Mouse (Mus musculus) adrenal gland, adult 2 months (tissue): ENCODE measurements around the gene Tbrg4. TPM values are rescaled to one million over a fixed set of nuclear protein-coding genes. Genes with fewer than 3 reads are reported as not detected.

ENCODE experiments used
- DNase-seq: peaks from one replicate; pipeline ENCODE4 v3.0.0; 2021
- polyA plus RNA-seq: library from polyadenylated mRNA; depleted of rRNA; stranded (reverse); fragments of >200 nt; gene quantifications from 2 replicates; pipeline ENCODE4 v1.2.3, GENCODE M21; 2012
- total RNA-seq, 2 experiments: library from RNA; stranded (reverse); gene quantifications; 2 replicates each; pipeline ENCODE4 v1.2.3; 2021

Gene Tbrg4
- total and polyA plus RNA-seq, 3 experiments, result 68.2 to 91.3 (median 82.2) TPM

DNA sequence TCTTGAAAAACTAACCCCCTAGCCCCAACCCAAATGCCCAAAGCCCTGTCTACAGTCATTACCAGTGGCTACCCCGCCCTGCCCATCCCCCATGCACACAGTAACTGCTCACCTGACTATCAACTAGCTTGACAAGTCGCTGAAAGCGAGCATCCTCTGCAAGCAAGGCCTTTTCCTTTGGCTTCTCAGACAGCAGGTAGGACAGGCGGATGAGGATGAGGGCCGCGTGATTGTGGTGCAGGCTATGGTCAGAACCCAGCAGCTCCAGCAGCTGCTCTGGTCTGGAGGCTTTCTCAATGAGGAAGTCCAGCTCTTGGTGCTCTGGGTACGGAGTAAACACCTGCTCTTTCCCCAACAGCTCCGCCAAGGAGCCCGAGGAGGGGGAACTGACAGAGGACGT is 2.2 kb downstream of the Tbrg4 start:
- no peak for DNase-seq

DNA sequence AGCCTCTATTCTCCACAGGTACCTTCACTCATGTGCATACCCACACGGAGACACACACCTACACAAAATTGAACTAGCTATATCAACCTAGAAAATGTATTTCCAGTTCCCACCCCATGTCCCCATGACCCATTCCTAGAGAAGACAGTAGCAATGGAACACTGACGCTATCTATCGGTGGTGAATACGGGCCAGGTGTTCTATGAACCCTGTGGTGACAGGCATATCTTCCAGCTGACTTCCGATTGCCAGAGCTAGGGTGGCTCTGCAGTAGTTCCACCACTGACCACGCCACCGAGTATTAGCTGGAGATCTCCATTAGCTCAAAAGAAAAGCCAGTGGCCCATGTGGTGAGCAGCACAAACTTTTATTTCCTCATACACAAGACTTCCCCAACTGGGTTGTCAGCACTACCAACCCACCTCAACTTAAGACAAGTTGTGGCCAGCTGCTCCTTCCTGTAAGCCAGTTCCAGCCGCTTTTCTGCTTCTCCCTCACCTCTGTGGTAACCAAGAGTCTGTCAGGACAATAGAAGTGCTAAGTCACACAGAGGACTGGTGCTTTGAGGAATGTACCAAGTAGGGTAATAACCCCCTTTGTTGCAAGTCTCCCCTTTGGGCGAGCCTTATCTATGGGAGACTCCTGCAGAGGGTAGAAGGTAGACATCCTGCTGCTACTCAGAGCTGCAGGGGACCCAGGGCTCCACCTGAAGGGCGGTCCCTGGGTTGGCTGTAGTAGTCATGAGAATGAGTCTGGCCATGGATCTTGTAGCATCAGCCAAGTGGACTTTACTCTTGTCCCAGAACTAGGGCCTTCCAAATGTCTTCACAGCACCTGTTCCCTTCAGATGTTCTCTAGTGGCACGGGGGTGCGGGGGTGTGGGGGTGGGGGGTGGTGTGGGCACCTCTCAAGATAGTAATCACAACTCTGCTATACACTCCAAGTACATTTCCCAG is 10.3 kb downstream of the Tbrg4 start:
- no peak for DNase-seq

DNA sequence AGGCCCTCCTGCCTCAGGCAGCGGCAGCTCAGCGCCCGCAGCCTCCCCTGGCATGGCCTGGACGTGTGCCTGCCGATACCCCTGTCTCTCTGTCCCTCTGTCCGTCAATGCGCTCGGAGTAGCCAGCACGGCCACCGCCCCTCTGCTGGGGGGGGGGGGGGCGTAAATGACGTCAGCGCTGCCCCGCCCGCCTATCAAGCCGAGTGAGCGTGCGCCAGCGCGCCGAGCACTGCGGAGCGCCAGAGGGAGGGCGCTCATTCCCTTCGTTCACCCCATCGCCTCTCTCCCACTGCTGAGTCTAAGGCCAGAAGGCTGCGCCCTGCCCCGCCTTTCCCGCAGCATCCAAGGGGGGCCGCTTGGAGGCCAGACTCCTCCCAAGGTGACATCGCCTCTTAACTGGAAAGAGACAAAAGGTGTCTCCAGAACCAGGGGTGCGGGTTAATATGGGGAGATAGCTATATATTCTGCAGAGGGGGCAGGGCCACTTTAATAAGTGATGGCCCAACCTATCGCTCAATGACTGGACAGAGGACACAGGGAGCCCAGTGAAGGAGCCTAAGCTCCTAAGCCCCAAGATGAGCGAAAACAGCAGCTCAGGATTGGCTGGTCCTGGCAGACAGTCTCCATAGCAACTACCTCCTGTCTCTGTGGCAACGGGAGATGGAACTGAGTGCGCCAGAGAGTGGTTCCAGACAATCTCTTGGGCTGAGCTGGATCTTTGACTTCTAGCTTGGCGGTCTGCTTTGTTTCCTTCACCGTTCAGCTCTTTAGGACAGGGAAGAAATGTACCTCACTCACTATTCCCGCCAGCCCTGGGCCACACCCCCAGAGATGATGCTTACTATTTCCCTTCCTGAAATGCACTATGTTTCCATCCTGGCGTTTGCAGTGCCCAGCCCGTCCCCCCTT is 20.1 kb downstream of the Tbrg4 start, which contains the start of gene Nacad:
TSS of gene Nacad (minus strand) at position 563 of the 909 bp plus-strand sequence.
- DNase-seq, result no peak

- DNase-seq, result no peak
Observed at GRCm38 (mm10) chr11:6605021-6605481, 20.8 kb downstream of the Tbrg4 start.

DNA sequence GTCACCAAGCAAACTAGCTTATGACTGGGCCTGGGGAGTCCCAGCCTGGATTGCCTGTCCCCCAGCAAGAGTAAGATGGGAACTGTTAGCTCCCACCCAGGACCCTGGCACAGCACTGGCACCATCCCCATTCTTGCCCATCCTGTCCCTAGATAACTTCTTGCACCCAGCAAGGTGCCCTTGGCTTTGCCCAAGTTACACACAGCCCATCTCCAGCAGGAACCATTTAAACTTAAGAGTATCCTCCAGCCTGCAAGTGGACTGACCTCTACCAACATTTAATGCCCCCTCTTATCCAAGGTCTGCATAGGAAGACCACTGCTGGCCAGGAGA is 21.3 kb downstream of the Tbrg4 start:
- DNase-seq, result no peak

GRCm38 (mm10) chr11:6603887-6604603 is 21.8 kb downstream of the Tbrg4 start:
- peak; percentile 47 for DNase-seq

- no peak for DNase-seq
Observed at GRCm38 (mm10) chr11:6603224-6603623, 22.6 kb downstream of the Tbrg4 start.

DNA sequence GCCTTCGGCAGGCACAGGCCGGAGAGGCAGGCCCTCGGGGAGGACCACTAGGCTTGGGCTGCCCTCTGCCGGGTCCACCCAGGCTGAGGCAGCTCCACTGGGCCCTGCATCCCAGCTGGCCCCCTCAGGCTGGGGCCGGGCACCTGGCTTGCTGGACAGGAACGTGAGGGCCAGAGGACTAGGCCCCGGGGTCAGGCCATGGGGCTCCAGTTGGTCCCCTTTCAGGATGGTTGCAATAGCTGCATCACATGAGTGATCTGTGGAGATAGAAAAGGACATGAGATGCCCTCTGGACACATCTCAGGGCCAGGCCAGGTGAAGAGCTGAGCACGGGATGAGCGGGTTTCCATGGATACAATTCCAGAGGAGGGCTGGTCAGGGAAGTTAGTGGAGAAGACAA is 23.2 kb downstream of the Tbrg4 start:
- DNase-seq, result no peak

DNA sequence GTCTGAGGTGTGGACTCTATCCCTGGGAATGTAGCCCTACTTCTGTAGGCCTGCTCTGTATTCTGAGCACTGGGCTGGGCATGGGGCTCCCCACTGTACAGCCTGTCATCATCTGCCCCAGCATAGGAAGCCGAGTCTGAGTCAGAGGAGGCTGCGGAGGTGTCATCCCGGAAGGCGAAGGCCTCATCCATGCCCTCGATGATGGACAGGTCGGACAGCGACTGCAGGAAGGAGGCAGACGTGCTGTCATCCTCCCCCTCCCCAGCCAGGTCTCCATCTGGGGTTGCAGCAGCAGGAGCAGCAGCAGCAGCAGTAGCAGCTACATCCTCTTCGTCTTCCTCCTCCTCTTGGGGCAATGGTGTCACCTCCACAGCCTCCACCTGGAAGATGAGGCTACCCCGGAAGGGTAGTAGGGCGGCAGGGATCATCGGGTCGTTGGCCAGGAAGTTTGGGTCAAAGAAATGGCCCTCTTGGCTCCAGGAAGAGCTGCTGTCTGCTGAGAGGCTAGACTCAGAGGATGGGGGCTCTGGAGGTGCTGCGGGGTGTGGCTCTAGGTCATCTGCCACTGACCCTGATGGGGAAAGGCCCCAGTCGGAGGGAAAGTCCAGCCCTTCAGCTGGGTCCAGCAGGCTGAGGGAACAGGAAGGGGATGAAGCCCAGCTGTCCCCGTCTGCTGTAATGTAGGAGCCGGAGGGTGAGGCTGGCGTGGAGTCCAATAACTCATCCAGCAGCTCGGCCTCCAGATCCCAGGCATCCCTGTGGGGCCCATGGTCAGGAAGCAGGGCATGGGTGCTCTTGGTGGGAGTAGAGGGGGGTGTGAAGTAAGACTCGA is 24.0 kb downstream of the Tbrg4 start:
- DNase-seq, result no peak

GRCm38 (mm10) chr11:6600284-6600944 is 25.5 kb downstream of the Tbrg4 start:
- DNase-seq, result no peak

DNA sequence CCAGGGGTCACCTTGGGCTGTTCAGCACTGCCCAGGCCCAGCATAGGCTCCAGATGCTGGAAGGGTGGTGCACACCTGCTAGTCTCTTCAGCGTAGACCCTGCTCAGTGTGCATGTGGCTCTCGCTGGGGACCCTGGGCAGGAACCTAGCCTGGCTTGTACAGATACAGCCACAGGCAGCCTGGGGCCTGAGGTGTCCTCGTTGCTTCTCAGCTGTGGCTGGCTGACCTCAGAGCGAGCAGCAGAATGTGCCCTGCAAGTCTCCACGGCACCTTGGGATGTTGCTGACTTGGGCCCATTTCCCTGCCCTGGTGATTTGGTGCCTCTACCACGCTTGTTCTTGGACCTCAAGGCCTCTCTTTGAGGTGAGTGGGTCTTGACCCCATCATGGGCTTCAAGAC is 26.0 kb downstream of the Tbrg4 start:
- DNase-seq, result peak; percentile 43

DNA sequence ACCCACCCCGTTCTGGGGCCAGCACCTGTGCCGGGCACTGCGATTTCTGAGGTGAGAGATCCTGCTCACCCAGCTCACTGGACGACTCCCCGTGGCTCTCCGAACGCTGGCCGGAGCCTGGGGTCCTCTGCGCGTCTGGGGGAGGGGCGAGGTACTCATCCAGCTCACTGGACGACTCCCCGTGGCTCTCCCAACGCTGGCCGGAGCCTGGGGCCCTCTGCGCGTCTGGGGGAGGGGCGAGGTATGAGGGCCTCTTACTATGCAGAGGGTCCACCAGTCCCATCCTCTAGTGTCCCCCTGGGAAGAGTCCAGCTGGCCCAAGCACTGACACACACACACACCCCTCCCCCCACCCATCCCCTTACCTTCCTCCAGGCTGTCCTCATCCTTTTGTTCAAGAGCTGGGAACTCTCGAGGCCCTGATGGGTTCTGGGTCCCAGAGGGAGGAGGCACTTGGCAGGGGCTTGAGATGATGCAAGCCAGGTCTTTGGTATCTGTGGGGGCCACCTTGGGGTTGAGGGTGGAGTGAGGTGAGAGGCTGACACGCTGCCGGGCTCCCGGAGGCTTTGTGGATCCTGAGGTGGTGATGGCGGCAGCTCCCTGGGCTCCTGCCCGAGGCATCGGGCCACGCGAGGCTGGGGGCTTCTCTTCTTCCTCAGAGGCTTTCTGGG is 26.7 kb downstream of the Tbrg4 start:
- DNase-seq, result no peak

DNA sequence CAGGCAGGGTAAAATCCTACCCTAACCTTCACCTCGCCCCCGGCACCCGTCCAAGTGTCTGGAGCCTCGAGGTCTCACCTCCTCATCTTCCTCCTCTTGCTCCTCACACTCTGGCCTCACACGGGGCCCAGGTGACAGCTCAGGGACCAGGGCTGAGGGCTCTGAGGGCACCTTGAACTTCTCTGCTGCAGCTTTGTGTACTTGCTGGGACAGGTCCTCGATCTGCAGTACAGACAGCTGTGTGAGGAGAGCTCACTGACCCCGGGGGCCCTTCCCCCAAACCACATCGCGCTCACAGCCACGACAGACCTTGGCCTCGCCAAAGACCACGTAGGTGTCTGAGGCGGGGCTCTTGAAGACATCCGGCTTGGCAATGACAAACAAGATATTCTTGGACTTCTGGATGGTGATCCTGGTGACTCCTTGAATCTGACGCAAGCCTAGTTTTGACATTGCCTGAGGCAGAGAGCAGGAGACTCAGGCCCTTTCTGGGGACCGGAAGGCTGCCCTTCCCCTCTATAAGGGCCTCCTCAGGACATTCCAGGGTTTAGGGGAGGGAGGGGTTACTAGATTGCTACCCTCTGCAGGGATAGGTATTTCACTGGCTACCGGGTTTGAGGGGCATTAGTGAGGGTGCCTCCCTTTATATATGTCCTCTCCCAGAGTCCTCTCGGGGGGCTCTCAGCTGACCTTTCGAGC is 27.5 kb downstream of the Tbrg4 start:
- DNase-seq, result no peak

DNA sequence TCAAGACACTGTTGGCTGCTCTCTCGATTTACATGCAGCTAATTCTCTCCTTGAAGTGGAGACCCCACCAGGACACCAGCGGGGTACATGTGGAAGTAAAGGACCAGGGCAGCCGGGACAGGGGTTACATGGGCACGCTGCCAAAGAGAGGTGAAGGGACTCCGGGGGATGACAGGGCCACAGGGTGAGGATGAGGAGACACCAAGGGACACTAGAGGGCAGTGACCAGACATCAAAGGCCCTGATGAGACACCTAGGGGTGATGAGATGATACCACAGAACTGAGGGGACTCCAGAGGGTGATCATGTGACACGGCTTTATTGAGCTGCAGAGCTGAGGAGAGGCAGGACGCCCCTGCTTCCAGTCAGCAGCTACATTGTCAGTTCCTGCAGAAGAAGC is 28.3 kb downstream of the Tbrg4 start:
- no peak for DNase-seq

DNA sequence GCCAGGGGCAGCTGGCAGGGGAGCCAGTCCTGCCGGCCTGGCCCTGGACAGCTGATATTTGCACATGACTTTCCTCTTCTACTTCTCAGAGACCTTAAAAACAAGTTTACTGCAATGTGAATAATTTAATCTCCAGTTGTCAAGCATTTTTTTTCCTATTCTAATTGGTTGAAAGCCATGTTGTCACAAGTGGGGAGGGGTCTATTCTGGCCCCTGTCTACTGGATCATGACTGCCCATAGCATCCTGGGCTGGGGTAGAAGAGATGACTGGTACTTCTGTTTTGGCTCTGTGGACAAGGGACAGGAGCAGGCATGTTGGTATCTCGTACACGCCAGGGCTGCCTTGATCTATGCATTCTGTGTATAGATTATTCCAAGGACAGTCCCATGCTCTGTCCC is 29.3 kb downstream of the Tbrg4 start:
- no peak for DNase-seq

DNA sequence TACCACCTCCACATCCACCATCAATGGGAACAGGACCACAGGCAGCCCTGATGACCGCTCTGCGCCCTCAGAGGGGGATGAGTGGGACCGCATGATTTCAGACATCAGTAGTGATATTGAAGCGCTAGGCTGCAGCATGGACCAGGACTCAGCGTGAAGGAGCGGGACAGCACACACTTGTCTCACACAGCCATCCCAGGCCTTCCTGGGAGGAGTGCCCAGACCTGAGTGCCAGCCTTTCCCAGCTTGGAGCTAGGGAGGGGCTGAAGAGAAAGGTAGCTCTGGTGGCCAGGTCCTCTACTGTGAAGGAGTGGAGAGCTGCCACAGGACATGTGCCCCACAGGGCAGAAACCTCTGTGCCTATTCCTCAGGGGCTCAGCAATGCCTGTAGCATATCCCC is 29.7 kb downstream of the Tbrg4 start:
- DNase-seq, result no peak

DNA sequence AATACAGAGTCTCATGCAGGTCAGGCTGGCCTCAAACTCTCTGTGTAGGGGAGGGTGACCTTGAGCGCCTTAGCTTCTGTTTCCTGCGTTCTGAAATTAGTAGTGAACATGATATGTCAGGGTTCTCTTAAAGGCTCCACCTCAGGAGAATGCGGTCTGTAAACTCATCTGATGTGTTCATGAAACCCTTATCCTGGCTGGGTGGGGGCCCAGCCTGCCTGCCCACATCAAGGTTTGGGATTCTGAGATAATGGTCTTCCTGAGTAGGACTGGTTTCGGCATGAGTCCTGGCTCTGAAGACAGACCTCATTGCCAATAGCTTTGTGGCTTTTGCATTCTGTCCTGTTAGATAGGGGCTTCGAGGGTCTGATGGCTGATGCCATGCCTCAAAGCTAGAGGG is 30.5 kb downstream of the Tbrg4 start:
- no peak for DNase-seq

GRCm38 (mm10) chr11:6594845-6595244 is 31.0 kb downstream of the Tbrg4 start:
- no peak for DNase-seq

DNA sequence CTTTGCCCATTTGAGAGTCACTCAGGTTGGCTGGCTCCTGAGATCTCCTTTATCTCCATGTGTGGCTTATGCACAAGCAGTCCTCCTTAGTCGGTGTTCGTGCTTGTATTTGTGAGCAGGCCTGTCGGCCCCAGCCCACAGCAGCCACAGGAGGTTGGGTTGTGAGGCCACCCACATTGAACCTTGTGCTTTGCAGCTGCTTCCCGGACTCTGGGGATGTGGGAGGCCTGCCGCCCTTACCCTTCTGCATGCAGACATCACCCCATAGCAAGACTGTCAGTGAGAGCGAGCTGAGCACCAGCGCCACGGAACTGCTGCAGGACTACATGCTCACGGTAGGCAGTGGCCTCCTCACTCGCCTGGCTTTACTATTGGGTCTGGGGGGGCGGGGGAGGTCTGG is 32.5 kb downstream of the Tbrg4 start:
- no peak for DNase-seq
